Mouse (Mus musculus) cerebellum, postnatal 14 days (tissue): ENCODE data around the gene Gpd1.

Source experiments
- DNase-seq, 2 experiments: peaks; one replicate each; pipeline ENCODE4 v3.0.0; 2021; ENCODE audit warnings: mixed read lengths in 2 of 2

Gene Gpd1

DNA sequence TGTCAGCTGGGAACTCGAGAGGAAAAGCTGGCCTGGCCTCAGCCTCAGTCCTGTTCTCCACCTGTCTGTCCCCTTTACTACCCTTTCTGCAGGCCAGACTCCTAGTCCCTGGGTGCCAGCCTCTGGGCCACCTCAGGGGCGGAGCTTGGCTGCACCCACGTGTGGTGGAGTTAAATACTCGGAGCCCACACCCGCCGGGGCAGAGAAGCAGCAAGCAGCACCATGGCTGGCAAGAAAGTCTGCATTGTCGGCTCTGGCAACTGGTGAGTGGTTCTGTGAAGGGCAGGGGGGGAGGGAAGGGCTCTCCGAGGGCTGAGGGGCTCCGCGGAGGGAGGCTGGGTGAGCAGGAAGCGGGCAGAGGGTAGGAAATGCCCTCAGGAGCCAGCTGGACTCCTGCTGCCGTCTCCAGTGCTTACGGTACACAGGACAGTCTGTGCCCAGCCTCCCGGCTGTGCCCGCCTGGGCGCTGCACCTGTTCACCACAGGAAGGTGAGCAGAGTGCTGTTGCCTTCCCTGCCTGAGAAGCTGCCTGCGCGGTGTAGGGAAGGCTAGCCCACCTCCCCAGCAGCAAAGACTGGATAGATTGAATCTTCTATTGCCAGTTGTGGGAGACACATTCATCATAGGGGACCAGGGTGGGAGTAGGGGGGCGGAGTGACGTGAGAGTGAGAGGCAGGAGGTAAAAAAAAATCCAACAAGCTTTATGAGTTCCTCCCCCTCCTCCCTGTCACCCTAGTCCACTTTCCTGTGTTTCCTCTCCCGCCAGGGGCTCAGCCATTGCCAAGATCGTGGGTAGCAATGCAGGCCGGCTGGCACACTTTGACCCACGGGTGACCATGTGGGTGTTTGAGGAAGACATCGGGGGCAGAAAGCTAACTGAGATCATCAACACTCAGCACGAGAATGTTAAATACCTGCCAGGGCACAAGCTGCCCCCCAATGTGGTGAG is at the start of gene Gpd1:
Gene Gpd1 (plus strand): TSS at position 130 of the 949 bp plus-strand sequence.
- peak; percentile 69 to 80 for DNase-seq

DNA sequence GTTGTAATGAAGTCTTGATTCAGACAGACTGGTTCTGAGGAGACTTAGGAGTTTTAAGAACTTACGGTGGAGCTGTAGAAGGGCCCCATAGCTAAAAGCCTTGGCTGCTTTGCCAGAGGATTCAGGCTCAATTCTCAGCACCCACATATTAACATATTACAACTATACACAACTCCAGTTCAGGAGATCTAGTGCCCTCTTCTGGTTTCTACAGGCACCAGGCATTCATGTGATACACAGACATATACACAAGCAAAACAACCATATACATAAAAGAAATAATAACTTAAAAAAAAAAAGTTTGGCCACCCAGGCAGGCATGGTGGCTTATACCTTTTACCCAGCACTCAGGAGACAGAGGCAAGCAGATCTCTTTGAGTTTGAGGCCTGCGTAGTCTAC is 49.8 kb upstream of the Gpd1 start:
- DNase-seq: no peak

DNA sequence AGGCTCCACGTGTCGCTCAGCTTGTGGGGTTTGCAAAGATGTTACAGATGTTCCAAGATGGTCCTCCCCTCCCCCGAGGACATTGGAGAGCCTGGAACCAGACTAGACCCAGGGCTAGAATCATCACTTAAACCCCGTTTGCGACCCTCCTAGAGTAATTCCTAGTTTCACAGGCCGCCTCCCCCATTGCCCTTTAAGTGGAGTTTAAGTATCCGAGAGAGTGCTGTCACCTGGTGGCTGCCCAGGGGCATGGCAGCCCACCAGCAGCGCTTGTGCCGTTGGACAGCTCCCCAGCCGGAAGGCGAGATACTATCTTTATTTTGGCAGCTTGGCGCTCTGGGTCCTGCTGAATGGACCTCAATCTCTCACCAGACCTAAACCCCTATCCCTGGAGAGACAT is 48.4 kb upstream of the Gpd1 start:
- DNase-seq: peak; percentile 90 to 91

DNA sequence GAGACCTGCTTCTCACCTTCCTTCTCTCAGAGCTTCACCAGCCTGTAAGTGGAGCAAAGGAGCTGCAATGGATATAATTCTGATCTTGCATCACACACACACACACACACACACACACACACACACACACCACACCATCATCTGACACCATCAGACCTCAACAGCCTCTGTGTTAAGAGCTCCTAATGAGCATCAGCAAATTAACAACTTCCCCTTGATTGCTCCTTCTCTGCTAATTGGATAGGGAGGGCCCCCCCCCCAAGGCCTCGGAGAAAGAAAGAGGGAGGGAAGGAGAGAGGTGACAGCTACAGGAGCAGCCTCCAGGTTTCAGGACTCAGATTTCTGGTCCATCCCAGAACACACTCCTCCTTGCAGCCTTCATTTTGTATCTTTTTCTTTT is 47.9 kb upstream of the Gpd1 start:
- DNase-seq: peak in 1 of 2 experiments; percentile 37

DNA sequence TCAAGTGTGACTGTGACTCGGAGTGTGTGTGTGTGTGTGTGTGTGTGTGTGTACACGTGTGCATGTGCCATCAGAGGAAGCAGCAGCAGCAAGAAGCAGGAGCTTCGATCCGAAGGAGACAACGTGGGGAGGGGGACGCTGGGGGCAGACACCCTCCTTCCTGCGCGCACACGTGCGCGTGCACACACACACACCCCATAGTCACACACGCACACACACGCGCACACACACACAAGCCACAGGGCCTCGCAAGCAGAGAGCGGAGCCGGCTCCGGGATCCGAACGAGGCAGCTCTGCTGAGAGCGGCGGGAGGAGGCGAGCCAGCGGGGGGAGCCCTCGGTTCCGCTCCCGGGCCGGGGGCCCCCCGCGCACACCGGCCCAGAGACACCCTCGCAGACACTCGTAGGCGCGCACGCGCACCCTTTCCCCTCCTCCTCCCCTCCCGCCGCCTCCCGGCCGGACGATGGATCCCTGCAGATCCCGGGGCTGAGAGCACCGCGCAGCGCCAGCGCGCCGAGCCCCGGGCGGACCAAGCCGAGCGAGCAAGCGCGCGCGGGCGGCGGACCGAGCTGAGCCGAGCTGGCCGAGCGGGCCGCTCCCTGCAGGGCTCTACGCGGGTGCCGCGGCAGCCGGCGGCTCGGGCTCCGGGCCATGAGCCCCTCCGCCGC is 47.0 kb upstream of the Gpd1 start, which contains the start of gene Asic1:
Gene Asic1 (plus strand): TSS at position 215 of the 668 bp plus-strand sequence.
- DNase-seq: peak; percentile 78 to 83

DNA sequence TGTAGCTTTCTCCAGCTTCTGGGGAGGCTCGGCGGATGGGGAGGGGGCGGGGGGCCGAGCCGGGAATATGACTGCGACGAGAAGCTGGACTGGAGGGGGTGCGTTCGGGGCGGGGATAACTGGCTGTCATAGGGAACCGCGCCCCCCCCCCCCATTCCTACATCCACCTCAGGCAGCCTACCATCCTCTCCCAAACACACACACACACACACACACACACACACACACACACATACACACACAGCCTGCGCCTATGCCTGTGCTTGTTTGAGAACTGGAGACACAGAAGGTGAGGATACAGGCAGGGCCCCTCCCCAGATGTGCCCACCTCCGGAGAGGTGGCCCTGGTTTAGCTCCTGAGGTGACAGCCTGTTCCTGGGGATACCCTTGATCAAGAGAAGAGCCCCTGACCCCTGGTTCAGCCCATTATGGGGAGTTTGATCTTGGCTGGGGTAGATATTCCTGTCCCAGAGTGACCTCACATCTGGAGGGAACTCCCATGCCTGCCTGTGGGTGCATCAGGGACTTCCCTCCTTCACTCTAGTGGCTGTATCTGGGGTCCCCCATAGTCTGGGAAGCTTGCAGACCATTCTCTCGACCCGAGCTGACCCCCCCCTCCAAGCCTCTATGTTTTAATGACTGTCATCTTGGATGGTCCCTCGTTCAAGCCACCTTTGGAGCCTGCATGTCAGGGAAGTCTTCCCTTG is 46.2 kb upstream of the Gpd1 start:
- DNase-seq: peak; percentile 53 to 66

DNA sequence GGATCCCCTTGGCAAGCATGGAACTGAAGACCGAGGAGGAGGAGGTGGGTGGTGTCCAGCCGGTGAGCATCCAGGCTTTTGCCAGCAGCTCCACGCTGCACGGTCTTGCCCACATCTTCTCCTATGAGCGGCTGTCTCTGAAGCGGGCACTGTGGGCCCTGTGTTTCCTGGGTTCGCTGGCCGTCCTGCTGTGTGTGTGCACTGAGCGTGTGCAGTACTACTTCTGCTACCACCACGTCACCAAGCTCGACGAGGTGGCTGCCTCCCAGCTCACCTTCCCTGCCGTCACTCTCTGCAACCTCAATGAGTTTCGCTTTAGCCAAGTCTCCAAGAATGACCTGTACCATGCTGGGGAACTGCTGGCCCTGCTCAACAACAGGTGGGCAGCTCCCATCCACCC is 45.5 kb upstream of the Gpd1 start:
- no peak for DNase-seq

DNA sequence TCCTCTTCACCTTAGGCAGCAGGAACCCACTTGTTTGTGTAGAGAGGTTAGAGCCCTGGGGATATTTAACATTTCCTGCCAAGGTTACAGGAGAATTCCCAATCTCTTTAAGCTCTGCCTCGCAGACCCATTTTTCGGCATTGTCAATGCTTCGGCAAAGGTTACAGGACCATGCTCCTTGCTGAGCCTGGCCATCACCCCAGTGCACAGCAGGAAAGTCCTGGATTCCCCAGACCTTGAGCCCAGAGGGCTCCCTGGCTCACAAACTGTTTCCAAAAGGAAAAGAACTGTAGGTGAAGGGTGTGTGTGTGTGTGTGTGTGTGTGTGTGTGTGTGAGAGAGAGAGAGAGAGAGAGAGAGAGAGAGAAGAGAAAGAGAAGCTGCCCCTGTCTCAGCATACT is 42.4 kb upstream of the Gpd1 start:
- no peak for DNase-seq

DNA sequence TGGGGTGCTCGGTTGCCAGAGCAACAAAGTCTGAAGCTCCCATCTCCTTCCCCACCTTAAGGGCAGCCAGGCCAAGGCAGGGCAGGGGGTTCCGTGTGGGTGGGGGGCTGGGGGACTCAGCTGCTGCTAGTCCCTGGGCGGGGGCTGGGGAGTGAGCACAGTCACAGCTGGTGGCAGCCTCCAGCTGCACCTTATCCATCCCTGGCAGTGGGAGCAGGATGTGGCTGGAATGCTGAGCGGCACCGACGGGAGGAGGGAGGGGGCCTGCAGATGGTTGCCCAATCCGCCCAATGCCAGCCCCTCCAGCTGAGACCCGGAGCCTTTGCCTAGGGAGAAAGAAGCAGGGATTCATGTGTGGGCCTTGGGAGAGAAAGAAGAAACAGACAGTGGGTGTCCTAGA is 40.2 kb upstream of the Gpd1 start:
- peak; percentile 61 to 66 for DNase-seq

DNA sequence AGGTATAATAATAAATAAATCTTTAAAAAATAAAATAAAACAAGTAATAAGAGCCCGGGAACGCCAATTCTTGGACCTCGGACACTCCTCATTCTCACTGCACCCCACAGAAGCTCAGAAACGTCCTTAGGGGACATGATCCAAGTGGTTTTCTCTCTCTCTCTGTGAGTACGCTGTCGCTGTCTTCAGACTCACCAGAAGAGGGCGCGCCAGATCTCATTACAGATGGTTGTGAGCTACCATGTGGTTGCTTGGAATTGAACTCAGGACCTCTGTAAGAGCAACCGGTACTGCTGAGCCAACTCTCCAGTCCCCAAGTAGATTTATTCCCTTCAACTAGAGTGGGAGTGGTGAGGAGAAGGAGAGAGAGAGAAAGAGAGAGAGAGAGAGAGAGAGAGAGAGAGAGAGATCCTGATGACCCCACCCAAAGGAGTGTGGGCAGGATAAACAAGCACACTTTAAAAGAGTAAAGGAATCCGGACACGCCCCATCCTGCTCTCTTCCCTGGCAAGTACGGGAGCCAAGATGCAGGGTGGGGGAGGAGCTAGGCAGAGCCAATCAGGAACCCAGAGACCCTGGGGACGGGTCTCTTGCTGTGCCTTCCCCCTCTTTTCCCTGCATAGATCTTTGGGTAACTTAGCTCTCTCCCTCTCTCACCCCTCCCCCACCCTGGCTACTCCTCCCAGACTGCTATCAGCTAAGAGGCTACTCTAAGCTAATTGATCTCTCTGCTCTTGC is 39.1 kb upstream of the Gpd1 start:
- peak in 1 of 2 experiments; percentile 71 for DNase-seq

DNA sequence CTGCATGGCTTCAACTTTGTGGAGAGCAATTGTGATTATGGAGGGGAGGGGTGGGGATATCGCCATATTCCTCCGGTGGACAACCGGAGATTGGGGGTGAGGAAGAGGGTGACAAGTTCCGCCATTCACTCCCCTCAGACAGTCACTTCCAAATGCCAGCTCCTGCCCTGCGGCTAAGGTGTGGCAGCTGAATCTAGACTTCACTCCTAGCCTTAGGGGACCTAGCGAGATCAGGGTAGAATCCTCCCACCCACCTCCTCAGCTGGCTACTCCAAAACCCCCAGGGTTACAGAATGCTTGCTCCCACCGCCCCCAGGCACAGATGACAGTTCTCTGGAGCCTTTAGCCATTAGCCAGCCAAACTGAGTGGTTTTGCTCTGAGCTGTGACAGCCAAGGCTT is 38.3 kb upstream of the Gpd1 start:
- DNase-seq: no peak

DNA sequence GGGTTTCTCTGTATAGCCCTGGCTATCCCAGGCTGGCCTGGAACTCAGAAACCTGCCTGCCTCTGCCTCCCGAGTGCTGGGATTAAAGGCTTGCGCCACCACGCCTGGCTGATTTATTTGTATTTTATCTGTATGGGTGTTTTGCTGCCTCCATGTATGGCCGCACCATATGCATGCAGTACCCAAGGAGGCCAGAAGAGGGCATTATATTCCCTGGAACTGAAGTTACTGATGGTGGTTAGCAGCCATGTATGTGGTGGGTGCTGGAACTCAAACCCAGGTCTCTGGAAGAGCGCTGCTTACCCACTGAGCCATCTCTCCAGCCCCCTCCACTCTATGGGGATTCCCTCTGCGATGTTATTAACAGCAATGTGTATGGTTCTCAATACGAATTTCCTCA is 34.4 kb upstream of the Gpd1 start:
- peak in 1 of 2 experiments; percentile 52 for DNase-seq

DNA sequence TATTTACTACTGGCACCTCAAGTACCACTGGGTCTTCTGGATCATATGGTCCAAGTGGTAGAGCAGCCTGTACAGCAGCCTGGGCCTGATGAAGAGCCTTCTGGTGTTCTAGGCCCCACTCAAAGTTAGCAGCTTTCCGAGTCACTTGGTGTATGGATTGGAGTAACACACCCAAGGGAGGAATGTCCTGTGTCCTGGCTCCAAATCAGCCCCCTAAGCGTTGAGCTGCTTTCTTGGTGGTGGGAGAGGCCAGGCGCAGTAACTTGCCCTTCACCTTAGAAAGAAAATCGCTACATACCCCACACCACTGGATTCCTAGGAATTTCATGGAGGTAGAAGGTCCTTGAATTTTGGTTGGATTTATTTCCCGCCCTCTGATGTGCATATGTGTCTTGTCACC is 33.2 kb upstream of the Gpd1 start:
- DNase-seq: no peak

DNA sequence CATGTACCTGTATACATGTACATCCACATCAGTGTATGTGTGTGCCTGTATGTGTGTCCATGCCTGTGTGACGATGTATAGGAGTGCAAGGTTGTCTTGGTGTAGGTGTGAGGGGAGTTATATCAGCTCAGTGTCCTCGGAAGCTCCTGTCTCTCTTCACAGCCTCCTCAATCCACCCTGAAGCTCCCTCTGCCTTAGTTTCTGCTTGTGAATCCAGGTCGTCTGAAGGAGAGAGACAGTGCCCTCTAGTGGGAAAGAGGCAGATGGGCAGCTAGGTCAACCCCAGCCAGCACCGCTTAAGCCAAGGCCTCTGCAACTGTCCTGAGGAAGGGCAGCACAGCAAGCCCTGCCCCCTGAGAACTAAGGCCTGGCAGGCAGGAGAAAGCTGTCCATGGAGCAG is 28.6 kb upstream of the Gpd1 start:
- peak; percentile 79 to 81 for DNase-seq

DNA sequence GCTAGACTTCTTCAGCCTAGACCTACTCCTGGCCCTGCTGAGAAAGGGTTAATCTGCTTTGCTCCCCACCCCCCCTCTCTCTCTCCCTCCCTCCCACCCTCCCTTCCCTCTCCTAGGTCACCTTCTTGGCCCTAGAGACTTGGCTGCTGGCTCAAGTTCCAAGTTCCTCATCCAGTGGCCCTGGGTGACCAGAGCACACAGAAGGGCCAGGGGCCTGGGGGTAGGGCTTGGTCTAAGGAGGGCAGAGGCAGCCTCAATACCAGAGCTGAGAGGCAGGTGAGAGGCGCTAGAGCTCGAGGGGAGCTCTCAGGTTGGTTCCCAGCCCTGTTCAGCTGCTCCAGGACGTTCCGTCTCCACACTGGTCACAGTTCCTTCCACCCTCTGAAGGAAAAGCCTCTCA is 26.4 kb upstream of the Gpd1 start:
- peak in 1 of 2 experiments; percentile 18 for DNase-seq

DNA sequence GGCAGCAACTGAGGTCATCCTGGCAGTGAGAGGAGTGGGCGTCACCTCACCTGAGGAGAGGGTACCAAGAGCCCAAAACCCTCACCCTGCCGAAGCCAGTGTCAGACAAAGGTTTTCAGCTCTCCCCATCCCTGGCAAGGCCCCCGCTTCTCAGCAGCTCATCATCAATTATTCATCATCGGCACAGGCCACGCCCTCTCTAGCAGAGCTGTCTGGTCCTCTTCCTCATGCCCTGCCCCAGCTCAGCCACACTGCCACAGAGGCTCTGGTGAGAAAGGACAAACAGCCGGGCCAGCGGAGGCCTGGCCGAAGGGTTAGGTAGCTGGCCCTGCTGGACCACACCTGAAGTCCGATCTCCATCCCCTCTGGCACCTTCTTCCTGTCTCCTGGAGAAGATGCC is 25.3 kb upstream of the Gpd1 start:
- DNase-seq: peak in 1 of 2 experiments; percentile 50

DNA sequence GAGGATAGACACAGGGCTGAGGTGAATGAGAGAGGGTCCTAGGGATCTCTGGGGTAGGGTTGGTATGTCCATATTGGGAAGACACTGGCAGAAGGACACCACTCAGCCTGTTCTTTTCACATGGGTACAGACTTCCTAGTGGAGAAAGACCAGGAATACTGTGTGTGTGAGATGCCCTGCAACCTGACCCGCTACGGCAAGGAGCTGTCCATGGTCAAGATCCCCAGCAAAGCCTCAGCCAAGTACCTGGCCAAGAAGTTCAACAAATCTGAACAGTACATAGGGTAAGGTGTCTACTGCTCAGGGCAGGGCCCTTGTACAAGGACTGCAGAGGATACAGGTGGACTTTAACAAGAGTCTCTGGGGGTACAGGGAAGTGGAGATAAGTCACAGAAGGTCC is 20.0 kb upstream of the Gpd1 start:
- DNase-seq: no peak

DNA sequence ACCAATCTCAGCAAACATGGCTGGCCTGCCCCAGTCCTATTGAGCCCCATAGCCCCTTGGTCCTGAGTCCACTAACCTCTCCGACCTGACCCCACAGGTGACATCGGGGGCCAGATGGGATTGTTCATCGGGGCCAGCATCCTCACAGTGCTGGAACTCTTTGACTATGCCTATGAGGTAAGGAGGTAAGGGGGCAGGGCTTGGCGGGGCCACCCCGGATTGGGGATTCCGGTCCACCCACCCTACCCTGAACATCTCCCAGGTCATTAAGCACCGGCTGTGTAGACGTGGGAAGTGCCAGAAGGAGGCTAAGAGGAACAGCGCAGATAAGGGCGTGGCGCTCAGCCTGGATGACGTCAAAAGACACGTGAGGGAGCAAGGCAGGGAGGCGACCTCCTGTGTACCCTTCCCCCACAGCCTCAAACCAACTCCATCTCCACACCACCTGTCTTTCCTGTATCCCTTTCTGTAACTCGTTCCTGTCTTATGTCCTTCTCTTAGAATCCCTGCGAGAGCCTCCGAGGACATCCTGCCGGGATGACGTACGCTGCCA is 18.7 kb upstream of the Gpd1 start:
- DNase-seq: no peak

DNA sequence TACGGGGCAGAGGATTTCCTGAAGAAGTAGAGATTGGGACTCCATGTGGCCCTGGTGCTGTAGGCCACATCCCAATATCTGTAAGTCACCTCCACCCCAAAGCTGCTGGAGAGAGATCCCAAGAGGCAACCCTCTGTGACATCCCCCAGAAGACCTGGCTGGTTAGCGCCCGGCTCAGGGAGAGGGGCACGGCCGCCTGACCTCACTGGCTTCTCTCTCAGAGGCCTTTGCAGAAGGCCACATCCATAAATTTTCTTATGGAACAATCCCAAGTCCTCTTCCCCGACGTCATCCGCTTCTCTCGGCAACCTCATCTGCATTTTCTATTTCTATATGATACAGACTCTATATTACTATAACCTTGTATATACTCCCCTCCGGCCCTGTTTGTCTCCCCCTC is 17.6 kb upstream of the Gpd1 start:
- no peak for DNase-seq

DNA sequence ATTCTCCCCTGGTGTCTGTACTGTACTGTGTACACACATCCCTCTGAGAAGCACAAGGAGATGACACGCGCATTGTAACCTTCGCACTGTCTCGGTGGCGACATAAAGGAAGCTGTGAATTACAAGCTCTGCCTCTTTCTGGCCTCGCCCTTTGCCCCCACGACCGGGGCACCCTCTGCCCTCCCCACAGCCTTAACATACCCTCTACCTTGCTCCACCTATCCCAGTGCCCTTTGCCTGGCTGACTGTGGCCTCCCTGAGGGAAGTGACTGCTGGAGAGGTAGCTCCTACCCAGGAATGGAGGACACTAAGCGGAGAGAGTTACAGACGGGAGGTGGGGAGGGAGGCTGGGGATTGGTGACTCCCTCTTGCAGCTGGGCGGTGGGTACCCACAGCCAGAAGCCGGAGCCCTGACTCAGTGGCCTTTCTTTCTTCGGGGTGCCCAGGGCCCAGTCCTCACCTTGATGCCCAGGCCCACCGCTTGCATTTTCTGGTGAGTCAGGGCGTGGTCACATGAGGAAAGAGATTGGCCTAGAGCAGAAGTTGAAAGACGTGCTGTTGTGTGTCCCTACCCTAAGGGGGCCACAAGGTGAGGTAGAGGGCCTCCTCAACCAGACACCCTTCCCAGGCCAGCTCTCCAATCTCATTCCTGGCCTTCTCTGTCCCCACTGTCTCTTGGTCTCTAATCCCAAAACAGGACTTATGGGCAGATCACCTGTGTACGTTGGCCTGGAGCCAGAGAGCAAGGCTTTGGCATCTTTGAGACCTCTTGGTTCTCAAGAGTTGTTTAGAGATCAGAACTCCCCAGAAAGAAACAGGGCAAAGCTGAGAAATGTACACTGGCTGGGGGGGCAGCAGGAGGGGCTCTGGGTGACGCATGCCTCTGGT is 16.9 kb upstream of the Gpd1 start:
- DNase-seq: peak; percentile 31 to 56

DNA sequence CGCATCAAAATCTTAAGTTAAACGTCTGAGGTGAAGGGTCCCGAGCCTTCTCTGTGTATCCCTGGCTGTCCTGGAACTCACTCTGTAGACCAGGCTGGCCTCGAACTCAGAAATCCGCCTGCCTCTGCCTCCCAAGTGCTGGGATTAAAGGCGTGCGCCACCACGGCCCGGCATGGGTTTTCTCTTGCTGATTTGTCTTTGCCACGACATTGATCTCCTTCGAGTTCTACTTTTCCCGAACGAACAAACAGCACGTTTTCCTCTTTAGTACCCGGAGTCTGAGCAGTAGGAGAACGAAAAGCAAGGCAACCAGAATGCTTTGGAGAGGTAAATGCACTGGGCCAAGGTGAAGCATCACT is 15.7 kb upstream of the Gpd1 start:
- peak in 1 of 2 experiments; percentile 14 for DNase-seq
